Mouse (Mus musculus) layer of hippocampus, postnatal 25 days (tissue): ENCODE measurements around the gene Usp37. TPM values are rescaled to one million over a fixed set of nuclear protein-coding genes. Genes with fewer than 3 reads are reported as not detected.
A peak's percentile ranks its signal among the peaks of the same experiment; 100 is the strongest.
"Not testable (repeated sequence)": the region's sequence is repeated elsewhere in the genome, so short reads cannot be mapped to it uniquely, and the experiment has no call there.

Source experiments
- DNase-seq, 2 experiments: peaks; one replicate each; pipeline ENCODE4 v3.0.0; 2022; ENCODE audit warnings: mixed read lengths in 2 of 2, low spot score in 1 of 2; ENCODE audit errors: extremely low spot score in 1 of 2
- total RNA-seq, 2 experiments: library from RNA; stranded (reverse); gene quantifications; 2 replicates each; pipeline ENCODE4 v1.2.3; 2021

Gene Usp37
- total RNA-seq, 2 experiments from 2014 or later = 22.3 to 23.4 TPM

- DNase-seq = no peak
Measured at GRCm38 (mm10) chr1:74401015-74401702, 142.9 kb downstream of the Usp37 start.

- no peak for DNase-seq
Measured at GRCm38 (mm10) chr1:74400531-74400930, 143.6 kb downstream of the Usp37 start.

DNA sequence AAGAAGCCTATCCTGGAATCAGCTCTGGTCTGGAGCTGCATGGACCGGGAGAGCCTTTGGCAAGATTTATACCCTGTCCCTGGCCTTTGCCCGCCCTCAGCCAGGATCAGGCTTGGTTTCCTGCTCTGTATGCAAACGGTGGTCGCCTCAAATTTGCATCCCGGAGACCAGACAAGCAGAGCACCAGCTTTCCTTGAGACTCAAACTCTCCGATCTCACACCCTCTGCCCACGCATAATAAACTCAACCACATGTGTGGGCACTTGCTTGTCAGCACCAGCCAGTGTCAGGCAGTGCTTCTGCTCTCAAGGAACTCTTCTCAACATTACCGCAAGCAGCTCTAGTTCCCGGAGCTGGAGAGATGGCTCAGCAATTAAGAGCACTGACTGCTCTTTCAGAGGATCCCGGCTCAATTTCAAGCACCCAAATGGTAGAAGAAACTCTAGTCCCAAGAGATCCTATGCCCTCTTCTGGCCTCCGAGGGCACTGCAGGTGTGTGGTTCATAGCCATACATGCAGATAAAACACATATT, 146.1 kb downstream of the Usp37 start:
- peak in 1 of 2 experiments; percentile 60 for DNase-seq

GRCm38 (mm10) chr1:74397268-74397918, 146.7 kb downstream of the Usp37 start:
- DNase-seq = peak; percentile 73 to 75

DNA sequence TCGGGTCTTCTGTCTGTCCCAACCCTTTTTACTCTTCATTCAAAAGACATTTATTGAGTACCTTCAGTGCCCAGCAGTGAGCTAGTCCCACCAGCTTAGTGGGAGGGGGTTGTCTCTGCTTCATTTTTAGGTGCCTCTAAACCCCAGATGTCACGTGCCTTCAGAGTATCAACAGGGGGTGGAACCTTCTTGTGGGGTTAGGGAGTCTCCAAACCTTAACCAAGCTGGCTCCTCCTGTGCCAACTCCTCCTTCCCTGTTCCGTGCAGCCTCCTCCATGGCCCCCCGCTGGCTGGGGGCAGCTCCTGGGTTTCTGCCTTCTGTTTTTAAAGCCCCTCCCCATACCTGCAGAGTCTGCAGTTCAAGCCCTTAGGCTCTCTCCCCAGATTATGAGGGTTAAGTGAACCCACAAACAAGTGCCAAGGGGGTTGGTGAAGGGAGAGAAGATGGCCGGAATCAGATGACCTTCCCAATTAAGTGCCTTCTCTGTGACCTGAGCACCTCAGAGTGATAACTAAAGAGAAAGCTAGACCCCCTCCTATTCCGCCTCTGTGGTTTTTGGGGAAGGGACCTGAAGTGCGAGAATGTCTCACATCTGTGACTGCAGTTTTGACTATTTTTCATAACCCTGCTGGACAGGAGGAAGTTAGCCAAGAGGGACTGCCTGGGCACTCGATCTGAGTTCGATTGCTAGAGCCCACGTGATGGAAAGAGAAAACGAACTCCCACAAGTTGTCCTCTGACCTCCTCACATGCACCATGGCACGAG, 147.4 kb downstream of the Usp37 start:
- DNase-seq = not testable (repeated sequence)

GRCm38 (mm10) chr1:74395290-74395689, 148.8 kb downstream of the Usp37 start:
- DNase-seq = no peak

- DNase-seq = no peak
Measured at GRCm38 (mm10) chr1:74394858-74395257, 149.2 kb downstream of the Usp37 start.

DNA sequence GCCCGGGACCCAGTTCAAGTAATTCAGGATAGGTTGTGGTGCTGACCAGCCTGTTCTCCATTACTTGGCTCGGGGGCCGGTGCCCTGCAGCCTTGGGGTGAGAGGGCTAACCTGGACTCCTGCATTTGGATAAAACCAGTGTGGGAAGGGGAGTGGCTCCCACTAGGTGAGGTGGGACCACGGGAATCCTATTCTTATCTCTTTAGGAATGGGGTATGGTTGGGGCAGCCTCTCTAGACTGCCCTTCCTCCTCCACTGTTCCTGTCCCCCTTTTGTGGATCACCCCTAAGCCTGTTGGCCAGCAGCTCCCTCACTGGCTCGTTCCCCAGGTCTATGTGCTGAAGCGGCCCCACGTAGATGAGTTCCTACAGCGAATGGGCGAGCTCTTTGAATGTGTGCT, 149.8 kb downstream of the Usp37 start:
- no peak for DNase-seq

DNA sequence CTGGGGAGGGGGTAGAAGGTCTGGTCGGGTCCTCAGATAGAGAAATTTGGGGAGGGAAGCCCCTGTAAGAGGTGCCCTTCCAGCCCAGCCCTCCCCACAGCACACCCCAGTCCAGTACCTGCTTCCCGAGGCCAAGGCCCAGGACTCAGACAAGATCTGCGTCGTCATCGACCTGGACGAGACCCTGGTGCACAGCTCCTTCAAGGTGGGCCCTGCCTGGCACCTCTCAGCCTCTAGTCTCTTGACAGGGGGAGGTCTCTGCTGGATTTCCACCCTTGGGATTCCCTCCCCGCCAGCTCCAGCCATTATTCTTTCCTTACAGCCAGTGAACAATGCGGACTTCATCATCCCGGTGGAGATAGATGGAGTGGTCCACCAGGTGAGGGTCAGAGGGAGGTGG, 150.4 kb downstream of the Usp37 start:
- DNase-seq = no peak

- no peak for DNase-seq
Measured at GRCm38 (mm10) chr1:74393010-74393409, 151.1 kb downstream of the Usp37 start.

GRCm38 (mm10) chr1:74392446-74392994, 151.6 kb downstream of the Usp37 start:
- no peak for DNase-seq

- DNase-seq = peak; percentile 28 to 43
Measured at GRCm38 (mm10) chr1:74391844-74392441, 152.1 kb downstream of the Usp37 start.

GRCm38 (mm10) chr1:74390924-74391748, 152.9 kb downstream of the Usp37 start, which contains the start of gene Ctdsp1:
Ctdsp1 (plus strand) TSS chr1:74391509.
- DNase-seq = peak; percentile 90 to 94

DNA sequence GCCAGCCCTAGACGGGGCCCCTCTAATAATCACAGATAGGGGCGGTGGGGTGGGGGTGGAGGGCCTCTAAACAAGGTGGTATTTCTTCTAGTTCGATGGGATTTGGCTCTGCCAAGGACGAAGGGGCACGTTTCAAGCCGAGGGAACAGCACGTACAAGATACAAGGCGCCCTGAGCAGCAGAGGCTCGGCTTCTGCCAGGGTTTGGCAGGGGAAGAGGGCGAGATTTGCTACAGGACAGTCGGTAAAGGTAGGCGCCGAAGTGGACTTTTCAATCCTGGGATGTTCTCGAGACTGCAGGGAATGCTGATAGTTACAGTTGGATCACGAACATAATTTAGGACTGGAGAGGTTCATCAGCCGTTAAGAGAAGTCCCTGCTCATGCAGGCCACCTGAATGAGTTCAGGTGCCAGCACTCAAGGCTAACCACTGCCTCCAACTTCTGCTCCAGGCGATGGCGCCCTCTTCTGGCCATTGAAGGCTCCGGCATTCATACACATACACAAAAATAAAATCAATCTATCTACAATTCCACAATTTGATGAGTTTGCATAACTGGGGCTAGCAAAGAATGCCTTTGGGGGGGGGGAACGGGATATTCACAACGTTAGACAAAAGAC, 153.7 kb downstream of the Usp37 start:
- DNase-seq = peak in 1 of 2 experiments; percentile 54

DNA sequence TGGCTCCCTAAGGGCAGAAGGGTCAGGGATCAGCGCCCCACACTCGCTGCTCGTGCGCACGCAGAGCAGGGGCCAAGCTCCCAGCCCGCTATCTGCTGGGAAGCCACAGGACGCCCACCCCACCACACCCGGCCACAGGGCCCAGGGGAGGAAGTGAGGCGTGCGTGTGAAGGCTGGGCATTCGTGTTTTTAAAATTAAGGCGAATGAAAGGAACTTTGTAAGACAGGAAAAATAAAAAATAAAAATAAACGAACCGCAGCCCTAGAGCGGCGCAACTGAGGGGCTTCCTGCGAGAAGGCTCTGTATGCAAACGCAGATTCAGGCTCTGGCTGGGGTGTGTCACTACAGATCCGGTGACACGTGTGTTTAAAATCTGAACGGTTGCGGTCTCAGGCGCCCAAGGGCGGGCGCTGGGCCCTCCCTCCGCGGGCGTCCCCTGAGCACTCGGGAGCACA, 154.2 kb downstream of the Usp37 start:
- no peak for DNase-seq

DNA sequence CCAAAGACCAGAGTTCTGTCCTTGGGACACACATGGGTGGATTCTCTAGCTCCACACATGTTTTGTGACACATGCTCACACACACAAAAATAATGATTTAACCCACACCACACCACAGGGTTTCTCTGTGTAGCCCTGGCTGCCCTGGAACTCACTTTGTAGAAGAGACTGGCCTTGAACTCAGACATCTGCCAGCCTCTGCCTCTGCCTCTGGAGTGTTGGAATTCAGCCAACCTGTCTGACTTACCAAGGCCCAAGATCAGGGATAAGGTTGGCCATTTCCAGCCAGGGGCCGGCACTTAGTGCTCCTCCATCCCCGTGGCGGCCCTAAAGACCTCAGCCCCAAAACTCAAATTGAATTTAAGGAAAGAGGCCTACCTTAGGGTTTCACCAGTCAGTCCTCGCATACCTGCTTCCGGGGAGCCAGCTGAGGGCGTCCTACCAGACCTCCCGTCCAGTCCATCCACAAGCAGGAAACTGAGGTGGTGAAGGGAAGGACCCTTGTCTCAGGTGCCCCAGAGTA, 155.6 kb downstream of the Usp37 start:
- no peak for DNase-seq

GRCm38 (mm10) chr1:74387386-74387988, 156.6 kb downstream of the Usp37 start:
- DNase-seq = no peak

GRCm38 (mm10) chr1:74386714-74387385, 157.2 kb downstream of the Usp37 start:
- DNase-seq = peak; percentile 93 to 98
